Mouse (Mus musculus) kidney, postnatal 4 days (tissue): ENCODE measurements around the gene Ube2d3.
"Not testable (repeated sequence)": the region's sequence is repeated elsewhere in the genome, so short reads cannot be mapped to it uniquely, and the experiment has no call there.

Experiments
- DNase-seq, 2 experiments: peaks; one replicate each; pipeline ENCODE4 v3.0.0; 2021; ENCODE audit warnings: mixed read lengths in 2 of 2

Gene Ube2d3

DNA sequence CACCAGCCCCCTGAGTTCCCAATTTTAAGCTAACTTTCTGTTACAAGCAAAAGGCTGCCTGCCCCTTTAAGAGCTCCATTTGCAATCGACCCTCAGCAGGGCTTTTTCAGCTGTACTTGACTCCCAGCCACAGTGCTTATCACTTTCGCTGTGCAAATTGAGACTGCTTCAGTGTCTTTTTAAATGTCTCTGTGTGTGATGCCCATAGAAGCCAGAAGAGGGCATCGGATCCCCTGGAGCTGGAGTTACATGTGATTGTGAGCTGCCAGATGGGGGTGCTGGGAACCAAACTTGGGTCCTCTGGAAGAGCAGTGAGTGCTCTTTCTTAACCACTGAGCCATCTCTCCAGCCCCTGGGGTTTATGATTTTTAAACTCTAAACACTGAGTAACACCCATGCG, 60.0 kb downstream of the Ube2d3 start:
- not testable (repeated sequence) for DNase-seq

GRCm38 (mm10) chr3:135498891-135499290, 60.9 kb downstream of the Ube2d3 start:
- DNase-seq, result no peak

DNA sequence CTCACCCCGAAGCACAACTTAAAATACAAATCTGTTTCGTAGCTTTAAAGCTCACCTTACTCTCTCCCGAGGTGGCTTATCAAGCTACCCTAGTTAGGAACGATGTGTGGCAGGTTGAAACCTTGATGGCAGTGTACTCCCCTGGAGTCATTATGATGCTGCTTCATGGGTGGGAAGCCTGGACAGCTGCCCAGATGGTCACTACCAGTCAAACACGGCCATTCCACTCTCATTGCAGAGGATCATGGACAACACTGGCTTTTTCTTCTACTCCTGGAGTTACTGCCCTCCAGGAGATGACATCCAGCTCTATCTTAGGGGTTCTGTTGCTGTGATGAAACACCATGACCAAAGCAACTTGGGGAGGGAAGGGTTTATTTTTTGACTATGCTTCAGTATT, 65.2 kb downstream of the Ube2d3 start:
- no peak for DNase-seq

GRCm38 (mm10) chr3:135505369-135505909, 67.5 kb downstream of the Ube2d3 start:
- peak; percentile 70 to 76 for DNase-seq

DNA sequence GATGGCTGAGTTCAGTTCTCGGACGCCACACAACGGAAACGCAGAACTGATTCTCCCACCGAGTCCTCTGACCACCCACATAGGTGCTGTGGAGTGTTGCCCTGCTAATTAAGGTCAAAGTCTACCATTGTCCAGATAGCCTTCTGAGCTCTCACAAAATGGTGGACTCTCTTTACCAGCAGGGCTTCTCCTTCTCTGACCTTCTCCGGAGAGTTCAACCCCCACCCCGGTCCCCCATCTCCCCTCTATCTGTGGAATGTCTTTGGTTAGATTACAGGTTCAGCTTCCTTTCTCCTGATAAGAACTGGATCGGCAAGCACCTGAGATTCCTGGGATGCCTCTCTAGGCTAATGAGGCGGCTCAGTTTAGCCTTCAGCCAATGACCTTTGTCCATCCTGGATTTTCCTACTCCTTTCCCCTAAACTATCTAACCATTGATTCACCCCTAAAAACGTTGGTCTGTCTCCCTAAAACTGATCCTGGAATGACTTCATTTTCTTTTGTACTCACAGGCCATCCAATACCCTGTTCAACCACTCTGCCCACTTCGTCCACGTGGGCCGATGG, 68.0 kb downstream of the Ube2d3 start:
- DNase-seq, result no peak

GRCm38 (mm10) chr3:135507506-135507905, 69.6 kb downstream of the Ube2d3 start:
- no peak for DNase-seq

GRCm38 (mm10) chr3:135508191-135508590, 70.2 kb downstream of the Ube2d3 start:
- DNase-seq, result no peak

- no peak for DNase-seq
Observed at GRCm38 (mm10) chr3:135510372-135510771, 72.4 kb downstream of the Ube2d3 start.

GRCm38 (mm10) chr3:135511683-135512082, 73.7 kb downstream of the Ube2d3 start:
- DNase-seq, result peak; percentile 26 to 51

- DNase-seq, result no peak
Observed at GRCm38 (mm10) chr3:135513270-135513669, 75.3 kb downstream of the Ube2d3 start.

DNA sequence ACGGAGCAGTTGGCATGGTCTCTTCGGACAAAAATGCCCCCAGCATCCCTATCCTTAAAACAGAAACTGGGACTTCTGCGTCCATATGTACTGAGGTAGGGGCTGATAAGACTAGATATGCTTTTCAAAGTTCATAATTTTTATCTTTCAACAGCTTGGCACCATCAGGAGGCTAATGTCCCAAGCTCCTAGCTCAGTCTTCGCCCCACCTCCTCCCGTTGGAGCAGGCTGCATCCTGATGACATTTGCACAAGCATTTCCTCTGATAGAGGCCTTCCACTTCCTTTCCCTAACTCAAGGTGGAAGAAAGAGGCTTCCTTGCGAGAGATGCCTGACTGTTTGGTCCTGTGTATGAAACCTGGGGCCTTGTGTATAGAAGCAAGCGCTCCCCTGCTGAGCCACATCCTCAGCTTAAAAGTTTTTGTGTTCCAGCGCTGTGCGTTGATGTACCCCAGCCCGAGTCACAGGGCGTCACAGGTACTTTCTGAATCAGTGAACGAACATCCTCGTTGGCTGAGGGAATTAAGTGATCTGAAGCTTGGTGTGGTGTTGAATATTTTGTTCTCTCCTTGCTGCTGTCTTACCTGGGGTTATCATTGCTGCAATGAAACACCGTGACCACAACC, 76.0 kb downstream of the Ube2d3 start:
- DNase-seq, result no peak

DNA sequence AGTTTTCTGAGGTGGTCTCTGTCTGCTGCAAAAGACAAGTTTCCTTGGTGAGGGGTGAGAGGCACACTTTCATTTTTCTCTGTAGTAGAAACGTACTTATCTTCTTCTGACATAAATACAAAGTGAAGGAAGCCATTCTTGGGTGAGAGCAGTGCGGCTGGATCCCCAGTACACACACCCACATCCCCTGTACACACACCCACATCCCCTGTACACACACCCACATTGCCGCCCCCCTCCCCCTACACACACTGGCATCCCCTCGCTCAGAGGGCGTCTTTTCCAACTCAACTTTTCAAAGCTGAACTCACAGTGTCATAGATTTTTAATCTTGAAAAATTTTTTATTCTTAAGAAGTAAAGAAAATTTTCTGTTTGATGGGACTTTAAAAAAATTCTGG, 77.3 kb downstream of the Ube2d3 start:
- no peak for DNase-seq

DNA sequence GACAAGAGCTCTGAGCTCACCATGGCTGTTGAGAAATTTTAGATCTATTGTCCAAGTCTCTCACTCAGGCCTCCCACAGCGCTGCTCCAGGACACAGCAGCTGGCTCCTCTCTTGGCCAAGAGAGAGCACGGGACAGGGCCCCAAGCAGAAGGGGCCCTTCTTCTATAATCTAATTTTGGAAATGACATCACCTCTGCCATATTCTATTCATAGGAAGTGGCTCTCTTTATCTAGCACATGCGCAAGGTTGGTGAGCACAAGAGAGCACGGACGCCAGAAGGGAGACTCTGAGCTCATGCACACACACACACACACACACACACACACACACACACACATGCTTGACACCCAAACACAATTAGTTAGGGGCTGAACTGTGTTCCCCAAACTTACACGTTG, 78.9 kb downstream of the Ube2d3 start:
- peak; percentile 40 to 48 for DNase-seq
